Mouse (Mus musculus) MEL (cell line): Measurements from ENCODE around the gene Rbak. TPM values are rescaled to one million over a fixed set of nuclear protein-coding genes. Genes with fewer than 3 reads are reported as not detected.

ENCODE experiments used
- DNase-seq: peaks from one replicate; pipeline ENCODE4 v3.0.0; 2011; ENCODE audit warnings: low read depth, low spot score
- H3K27ac ChIP-seq: 2 replicates; pipeline ENCODE4 v1.5.1; 2012; ENCODE audit warnings: low read depth, mild to moderate bottlenecking, control low read depth, low read length, moderate library complexity; ENCODE audit not compliant: control insufficient read depth
- H3K27me3 ChIP-seq, 2 experiments: fragments of 150-350 bp in 1 of 2; sonication (generic) in 1 of 2; 2 replicates each; pipeline ENCODE4 v1.6.1; 2012; ENCODE audit warnings: low read length in 2 of 2, mild to moderate bottlenecking in 2 of 2, improper control_type of control experiment in 1 of 2, moderate library complexity in 1 of 2; ENCODE audit not compliant: insufficient read depth in 2 of 2, control insufficient read depth in 1 of 2
- H3K36me3 ChIP-seq, 2 experiments: 2 replicates each; pipeline ENCODE4 v1.6.1; 2012 to 2014; ENCODE audit warnings: low read length in 2 of 2, improper control_type of control experiment in 1 of 2, inconsistent platforms in 1 of 2, mild to moderate bottlenecking in 1 of 2; ENCODE audit not compliant: insufficient read depth in 2 of 2, control insufficient read depth in 1 of 2
- H3K4me1 ChIP-seq, 2 experiments: fragments of 150-350 bp in 1 of 2; sonication (generic) in 1 of 2; 2 replicates each; pipeline ENCODE4 v1.6.1; 2012; ENCODE audit warnings: low read length in 2 of 2, improper control_type of control experiment in 1 of 2, mild to moderate bottlenecking in 1 of 2; ENCODE audit not compliant: insufficient read depth in 2 of 2, control insufficient read depth in 1 of 2
- H3K4me3 ChIP-seq, 2 experiments: fragments of 150-350 bp in 1 of 2; sonication (generic) in 1 of 2; 2 replicates each; pipeline ENCODE4 v1.5.1; 2012; ENCODE audit warnings: low read depth in 2 of 2, low read length in 2 of 2, mild to moderate bottlenecking in 2 of 2, moderate library complexity in 2 of 2, control low read depth in 1 of 2, improper control_type of control experiment in 1 of 2; ENCODE audit not compliant: control insufficient read depth in 1 of 2, insufficient read depth in 1 of 2
- H3K79me2 ChIP-seq: 2 replicates; pipeline ENCODE4 v1.6.1; 2012; ENCODE audit warnings: mild to moderate bottlenecking, low read length, moderate library complexity; ENCODE audit not compliant: control insufficient read depth, poor library complexity, insufficient read depth
- H3K9ac ChIP-seq: 2 replicates; pipeline ENCODE4 v1.6.1; 2012; ENCODE audit warnings: low read depth, mild to moderate bottlenecking, control low read depth, low read length, moderate library complexity; ENCODE audit not compliant: control insufficient read depth, poor library complexity, severe bottlenecking
- H3K9me3 ChIP-seq: fragments of 150-350 bp; sonication (generic); replicated peaks from 2 replicates; pipeline ENCODE4 v1.6.1; 2012; ENCODE audit warnings: mild to moderate bottlenecking, low read length, improper control_type of control experiment, moderate library complexity; ENCODE audit not compliant: insufficient read depth
- BHLHE40 ChIP-seq: IDR thresholded peaks from 2 replicates; pipeline ENCODE4 v1.6.1; 2012; ENCODE audit warnings: low read depth, mild to moderate bottlenecking, inconsistent platforms, low read length, improper control_type of control experiment, borderline replicate concordance
- CHD1 ChIP-seq: IDR thresholded peaks from 2 replicates; pipeline ENCODE4 v1.6.1; 2012; ENCODE audit warnings: low read depth, mild to moderate bottlenecking, inconsistent platforms, low read length, improper control_type of control experiment
- CTCF ChIP-seq, 3 experiments: IDR thresholded peaks in 2 of 3; conservative IDR thresholded peaks in 1 of 3; 2 replicates each; pipeline ENCODE4 v1.5.1; 2011 to 2012; ENCODE audit warnings: low read length in 3 of 3, low read depth in 2 of 3, mild to moderate bottlenecking in 2 of 3, improper control_type of control experiment in 1 of 3, inconsistent platforms in 1 of 3, mixed read lengths in 1 of 3, moderate library complexity in 1 of 3; ENCODE audit not compliant: control insufficient read depth in 1 of 3, insufficient read depth in 1 of 3, poor library complexity in 1 of 3, severe bottlenecking in 1 of 3
- EP300 ChIP-seq, 2 experiments: IDR thresholded peaks; 2 replicates each; pipeline ENCODE4 v1.6.1; 2011; ENCODE audit warnings: improper control_type of control experiment in 2 of 2, low read length in 2 of 2, low read depth in 1 of 2, mild to moderate bottlenecking in 1 of 2
- GATA1 ChIP-seq: IDR thresholded peaks from 2 replicates; pipeline ENCODE4 v1.6.1; 2011; ENCODE audit warnings: low read depth, low read length, improper control_type of control experiment
- MAX ChIP-seq: IDR thresholded peaks from 2 replicates; pipeline ENCODE4 v1.6.1; 2011; ENCODE audit warnings: low read length, improper control_type of control experiment
- MAZ ChIP-seq: IDR thresholded peaks from 2 replicates; pipeline ENCODE4 v1.6.1; 2012; ENCODE audit warnings: low read depth, mild to moderate bottlenecking, inconsistent platforms, low read length, improper control_type of control experiment
- MEF2A ChIP-seq: IDR thresholded peaks from 2 replicates; pipeline ENCODE4 v1.6.1; 2014; ENCODE audit warnings: low read depth, mild to moderate bottlenecking, inconsistent platforms, low read length, improper control_type of control experiment; ENCODE audit not compliant: poor library complexity, insufficient replicate concordance, severe bottlenecking; ENCODE audit errors: extremely low read depth
- MXI1 ChIP-seq: IDR thresholded peaks from 2 replicates; pipeline ENCODE4 v1.6.1; 2011; ENCODE audit warnings: mild to moderate bottlenecking, low read depth, low read length, improper control_type of control experiment
- MYB ChIP-seq: IDR thresholded peaks from 2 replicates; pipeline ENCODE4 v1.6.1; 2011; ENCODE audit warnings: mild to moderate bottlenecking, low read depth, low read length, improper control_type of control experiment
- NELFE ChIP-seq: IDR thresholded peaks from 2 replicates; pipeline ENCODE4 v1.6.1; 2011; ENCODE audit warnings: low read depth, low read length, improper control_type of control experiment
- NRF1 ChIP-seq: IDR thresholded peaks from 2 replicates; pipeline ENCODE4 v1.6.1; 2014; ENCODE audit warnings: low read depth, mild to moderate bottlenecking, inconsistent platforms, low read length, improper control_type of control experiment, moderate library complexity; ENCODE audit not compliant: poor library complexity, insufficient read depth, severe bottlenecking
- POLR2A ChIP-seq, 2 experiments: IDR thresholded peaks; 2 replicates each; pipeline ENCODE4 v1.6.1; 2011 to 2012; ENCODE audit warnings: low read length in 2 of 2, mild to moderate bottlenecking in 2 of 2, control low read depth in 1 of 2, improper control_type of control experiment in 1 of 2, low read depth in 1 of 2, moderate library complexity in 1 of 2; ENCODE audit not compliant: control insufficient read depth in 1 of 2, insufficient read depth in 1 of 2, poor library complexity in 1 of 2
- POLR2AphosphoS5 ChIP-seq: IDR thresholded peaks from 2 replicates; pipeline ENCODE4 v1.6.1; 2012; ENCODE audit warnings: low read depth, borderline replicate concordance, mild to moderate bottlenecking, inconsistent platforms, low read length, moderate library complexity, mixed read lengths
- RAD21 ChIP-seq: IDR thresholded peaks from 2 replicates; pipeline ENCODE4 v1.6.1; 2011; ENCODE audit warnings: mild to moderate bottlenecking, low read depth, low read length, improper control_type of control experiment
- SMC3 ChIP-seq: IDR thresholded peaks from 2 replicates; pipeline ENCODE4 v1.6.1; 2011; ENCODE audit warnings: low read depth, low read length, improper control_type of control experiment
- TAL1 ChIP-seq: IDR thresholded peaks from 2 replicates; pipeline ENCODE4 v1.6.1; 2012; ENCODE audit warnings: mild to moderate bottlenecking, inconsistent platforms, low read length, moderate library complexity, mixed read lengths
- TBP ChIP-seq: IDR thresholded peaks from 2 replicates; pipeline ENCODE4 v1.8.0; 2011; ENCODE audit warnings: low read depth, low read length, improper control_type of control experiment
- USF1 ChIP-seq: IDR thresholded peaks from 2 replicates; pipeline ENCODE4 v1.6.1; 2014; ENCODE audit warnings: low read depth, mild to moderate bottlenecking, inconsistent platforms, low read length, improper control_type of control experiment, moderate library complexity
- USF2 ChIP-seq, 2 experiments: IDR thresholded peaks; 2 replicates each; pipeline ENCODE4 v1.6.1; 2011 to 2012; ENCODE audit warnings: improper control_type of control experiment in 2 of 2, low read length in 2 of 2, borderline replicate concordance in 1 of 2, inconsistent platforms in 1 of 2, low read depth in 1 of 2, mild to moderate bottlenecking in 1 of 2; ENCODE audit not compliant: insufficient read depth in 1 of 2
- ZC3H11A ChIP-seq: IDR thresholded peaks from 2 replicates; pipeline ENCODE4 v1.6.1; 2012; ENCODE audit warnings: low read depth, mild to moderate bottlenecking, inconsistent platforms, low read length, improper control_type of control experiment
- ZKSCAN1 ChIP-seq: IDR thresholded peaks from 2 replicates; pipeline ENCODE4 v1.6.1; 2012; ENCODE audit warnings: low read depth, mild to moderate bottlenecking, inconsistent platforms, low read length, improper control_type of control experiment, moderate library complexity
- ZMIZ1 ChIP-seq: IDR thresholded peaks from 2 replicates; pipeline ENCODE4 v1.6.1; 2012; ENCODE audit warnings: low read depth, mild to moderate bottlenecking, inconsistent platforms, low read length, improper control_type of control experiment, moderate library complexity
- ZNF384 ChIP-seq: IDR thresholded peaks from 2 replicates; pipeline ENCODE4 v1.6.1; 2012; ENCODE audit warnings: low read depth, mild to moderate bottlenecking, inconsistent platforms, low read length, improper control_type of control experiment
- polyA plus RNA-seq, 2 experiments: library from polyadenylated mRNA; stranded (reverse) in 1 of 2; unstranded in 1 of 2; fragments of >175 nt in 1 of 2; fragments of >200 nt in 1 of 2; gene quantifications; 2 replicates each; pipeline versions ENCODE4 v1.2.1 to v1.2.4; 2012; ENCODE audit warnings: low replicate concordance in 2 of 2, low read depth in 1 of 2; ENCODE audit not compliant: insufficient read length in 2 of 2, insufficient read depth in 1 of 2, missing spikeins in 1 of 2
- total RNA-seq: library from RNA; depleted of rRNA; stranded (reverse); fragments of 300-350 nt; gene quantifications from 2 replicates; pipeline ENCODE4 v1.2.3, GENCODE M21; 2012

Rbak gene
- total and polyA plus RNA-seq, 3 experiments: 7.4 to 7.5 TPM; not detected in 1

DNA sequence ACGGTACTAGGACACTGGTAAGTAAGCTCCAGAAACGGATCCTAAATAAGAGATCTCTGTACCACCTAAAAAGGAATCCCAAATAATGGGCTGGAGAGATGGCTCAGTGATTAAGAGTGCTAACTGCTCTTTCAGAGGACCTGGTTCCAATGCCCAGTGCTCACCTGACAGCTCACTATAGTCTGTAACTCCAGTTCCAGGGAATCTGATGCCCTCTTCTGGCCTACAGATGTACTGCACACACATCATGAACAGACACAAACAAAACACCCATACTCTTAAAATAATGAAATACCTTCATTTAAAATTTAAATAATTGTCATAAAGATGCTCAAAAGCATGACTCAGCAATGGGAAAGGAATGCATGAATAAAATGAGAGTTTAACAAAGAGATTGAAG lies 31.0 kb downstream of the Rbak start:
- no peak for DNase-seq
- no peaks in the 10 kb centered on the region for H3K79me2 ChIP-seq
- no peak overlapping the region for H3K4me3 ChIP-seq
- TF ChIP-seq ZKSCAN1: no peak
- no peak for TF ChIP-seq CHD1
- peak; percentile 17; the same call in 1 of the 2 replicates for TF ChIP-seq SMC3
- TF ChIP-seq CTCF (IDR thresholded peaks at IDR 0.05 in 2 of 3, conservative IDR thresholded peaks at IDR 0.05 in 1 of 3; ENCODE audit: control insufficient read depth in 1 of 3, insufficient read depth in 1 of 3, low read depth in 2 of 3, low read length in 3 of 3, poor library complexity in 1 of 3, severe bottlenecking in 1 of 3): peak in 2 of 3 experiments; percentile 25 to 27; a peak in 2 of 6 replicates
- no peak for TF ChIP-seq NRF1
- no peak for TF ChIP-seq NELFE
- no peak overlapping the region for H3K27ac ChIP-seq
- no peak overlapping the region for H3K9ac ChIP-seq
- no peaks in the 10 kb centered on the region for H3K9me3 ChIP-seq
- H3K27me3 ChIP-seq: no peaks in the 10 kb centered on the region
- no peaks in the 10 kb centered on the region for H3K36me3 ChIP-seq
- no peaks in the 10 kb centered on the region for H3K4me1 ChIP-seq

DNA sequence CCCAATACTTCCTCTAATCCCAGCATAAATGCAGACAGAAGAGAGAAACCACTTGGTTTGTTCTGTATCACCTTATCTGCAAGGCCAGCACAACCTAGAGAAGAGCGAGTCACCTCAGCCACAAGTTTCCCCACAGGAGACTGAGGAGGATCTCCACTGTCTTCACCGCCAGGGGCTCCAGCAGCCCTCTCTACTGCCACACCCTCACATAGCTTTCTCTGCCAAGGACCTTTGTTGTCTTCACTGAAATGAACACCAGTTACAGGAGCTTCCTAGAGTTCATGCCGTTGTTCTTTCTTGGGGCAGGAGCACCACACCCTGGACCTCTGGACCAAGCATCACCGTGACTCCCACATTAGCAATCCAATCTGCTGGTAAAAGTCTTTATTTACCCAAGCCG lies 31.9 kb downstream of the Rbak start:
- no peak overlapping the region for H3K9ac ChIP-seq
- H3K4me1 ChIP-seq: no peaks in the 10 kb centered on the region
- no peaks in the 10 kb centered on the region for H3K79me2 ChIP-seq
- H3K9me3 ChIP-seq: no peaks in the 10 kb centered on the region
- H3K36me3 ChIP-seq: no peaks in the 10 kb centered on the region
- TF ChIP-seq ZNF384 (no peak), CTCF (IDR thresholded peaks at IDR 0.05 in 2 of 3, conservative IDR thresholded peaks at IDR 0.05 in 1 of 3; ENCODE audit: control insufficient read depth in 1 of 3, insufficient read depth in 1 of 3, low read depth in 2 of 3, low read length in 3 of 3, poor library complexity in 1 of 3, severe bottlenecking in 1 of 3) (0 out of 6 replicates have a peak, but pooled peaks of 1 of the 3 experiments have one; percentile 4), TBP (0 out of 2 replicates have a peak, but pooled peaks have one; percentile 39), BHLHE40 (no peak), ZMIZ1 (no peak), GATA1 (no peak), NRF1 (no peak), MAZ (no peak), NELFE (no peak)
- H3K4me3 ChIP-seq: no peak overlapping the region
- DNase-seq: peak; percentile 39
- no peaks in the 10 kb centered on the region; a peak in 1 of 4 replicates for H3K27me3 ChIP-seq
- H3K27ac ChIP-seq: no peak overlapping the region

DNA sequence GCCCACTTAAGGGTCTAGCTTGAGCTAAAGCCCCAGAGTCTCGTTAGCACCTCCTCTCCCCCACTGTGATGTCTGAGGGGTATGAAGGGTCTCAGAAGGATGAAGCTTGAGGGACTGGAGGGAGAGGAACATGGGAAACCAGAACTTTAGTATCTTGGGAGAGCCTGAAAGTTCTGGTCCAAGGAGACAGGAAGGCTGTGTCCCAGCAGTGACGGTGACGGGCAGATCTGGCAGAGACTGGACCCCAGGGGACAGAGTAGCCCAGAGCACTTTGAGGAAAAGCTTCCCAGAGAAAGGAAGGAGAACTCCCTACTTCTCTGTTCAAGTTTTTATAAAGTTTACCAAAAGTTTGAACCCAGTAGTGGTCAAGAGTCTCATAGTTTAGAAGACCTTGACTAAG lies 33.1 kb downstream of the Rbak start, which contains the start of gene Olfr718-ps1:
Gene Olfr718-ps1, minus strand, starts transcription at position 101 of the 400 bp plus-strand sequence.
- Histone ChIP-seq H3K27ac (no peak within 1 kb of the TSS), H3K9me3 (no peaks in the 10 kb centered on the region), H3K36me3 (no peaks in the 10 kb centered on the region), H3K4me3 (no peak within 1 kb of the TSS), H3K4me1 (no peaks in the 10 kb centered on the region), H3K79me2 (no peaks in the 10 kb centered on the region), H3K27me3 (no peaks in the 10 kb centered on the region; a peak in 1 of 4 replicates), H3K9ac (no peak within 1 kb of the TSS)
- DNase-seq: no peak
- no peak for TF ChIP-seq POLR2AphosphoS5
- no peak for TF ChIP-seq ZC3H11A
- no peak for TF ChIP-seq NELFE
- no peak for TF ChIP-seq CTCF (IDR thresholded peaks at IDR 0.05 in 2 of 3, conservative IDR thresholded peaks at IDR 0.05 in 1 of 3; ENCODE audit: control insufficient read depth in 1 of 3, insufficient read depth in 1 of 3, low read depth in 2 of 3, low read length in 3 of 3, poor library complexity in 1 of 3, severe bottlenecking in 1 of 3)
- TF ChIP-seq MXI1: no peak
- no peak for TF ChIP-seq USF1
- TF ChIP-seq TAL1: no peak
- TF ChIP-seq MAZ: no peak
- TF ChIP-seq MAX: no peak
- no peak for TF ChIP-seq BHLHE40
- no peak for TF ChIP-seq SMC3
- TF ChIP-seq MYB: no peak
- no peak for TF ChIP-seq POLR2A (IDR thresholded peaks at IDR 0.05; ENCODE audit: control insufficient read depth in 1 of 2, insufficient read depth in 1 of 2, low read depth in 1 of 2, low read length in 2 of 2, poor library complexity in 1 of 2)
- TF ChIP-seq MEF2A: no peak
- TF ChIP-seq RAD21: no peak
- no peak for TF ChIP-seq ZMIZ1
- no peak for TF ChIP-seq USF2 (IDR thresholded peaks at IDR 0.05; ENCODE audit: borderline replicate concordance in 1 of 2, insufficient read depth in 1 of 2, low read depth in 1 of 2, low read length in 2 of 2)
- no peak for TF ChIP-seq EP300 (IDR thresholded peaks at IDR 0.05; ENCODE audit: low read depth in 1 of 2, low read length in 2 of 2)
